Mouse (Mus musculus): ENCODE results near the gene Cnn2. TPM values are rescaled to one million over a fixed set of nuclear protein-coding genes. Genes with fewer than 3 reads are reported as not detected.
A peak's percentile ranks its signal among the peaks of the same experiment; 100 is the strongest.

Cnn2 gene
- total and polyA plus RNA-seq, 2 experiments from 2014 or later = 15.7 to 28.2 TPM

GRCm38 (mm10) chr10:79985334-79986231 lies 2.8 kb upstream of the Cnn2 start:
- peaks cover 14% of the 10 kb centered on the region; the same call in 1 of the 2 replicates for H3K4me1 ChIP-seq (ENCODE audit: insufficient read depth)
- peak; percentile 86 for DNase-seq
- H3K9me3 ChIP-seq (ENCODE audit: low read length) = no peaks in the 10 kb centered on the region
- no peaks in the 10 kb centered on the region for H3K36me3 ChIP-seq (ENCODE audit: insufficient read depth)
- H3K9ac ChIP-seq = peak overlapping the region; percentile 66
- no peak for TF ChIP-seq CTCF (IDR thresholded peaks at IDR 0.05; ENCODE audit: low read depth)
- H3K27me3 ChIP-seq (ENCODE audit: insufficient read depth, low read length) = peaks cover 30% of the 10 kb centered on the region
- 2% methylated on average over 35 of the region's 35 CpGs for WGBS
- no peak for ATAC-seq
- H3K4me3 ChIP-seq (ENCODE audit: low read depth, low read length) = peak overlapping the region; percentile 77
- H3K4me2 ChIP-seq (ENCODE audit: low read depth) = peak overlapping the region; percentile 93
- H3K27ac ChIP-seq (ENCODE audit: low read depth, low read length) = peak overlapping the region; percentile 96

DNA sequence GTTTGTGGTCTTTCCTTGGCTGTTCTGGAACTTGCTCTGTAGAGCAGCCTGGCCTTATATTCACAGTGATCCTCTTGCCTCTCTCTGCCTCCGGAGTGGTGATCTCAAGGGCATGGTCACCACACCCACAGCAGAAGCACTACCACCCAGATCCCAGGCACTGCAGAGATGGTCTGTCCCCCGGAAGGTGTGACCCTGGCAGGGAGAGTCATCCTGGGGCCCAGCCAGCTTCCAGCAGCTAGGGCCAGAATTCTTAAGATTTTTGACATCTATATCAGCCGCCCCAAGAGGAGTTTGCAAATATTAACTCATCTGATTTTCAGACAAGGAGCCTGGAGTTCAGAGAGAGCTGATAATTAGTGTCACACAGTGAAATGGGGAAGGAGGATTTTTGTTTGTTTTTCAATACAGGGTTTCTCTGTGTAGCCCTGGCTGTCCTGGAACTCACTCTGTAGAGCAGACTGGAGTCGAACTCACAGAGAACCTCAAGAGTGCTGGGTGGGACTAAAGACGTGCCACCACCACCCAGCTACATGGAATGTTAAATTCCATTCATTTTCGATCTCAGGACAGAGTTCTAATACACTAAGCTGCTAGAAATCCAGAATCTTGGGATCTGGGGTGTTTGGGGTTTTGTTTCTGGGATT lies 2.0 kb upstream of the Cnn2 start:
- TF ChIP-seq CTCF (IDR thresholded peaks at IDR 0.05; ENCODE audit: low read depth) = no peak
- peak overlapping the region; percentile 96 for H3K27ac ChIP-seq (ENCODE audit: low read depth, low read length)
- ATAC-seq = no peak
- peak overlapping the region; percentile 66; the same call in 1 of the 2 replicates for H3K9ac ChIP-seq
- H3K4me3 ChIP-seq (ENCODE audit: low read depth, low read length) = peak overlapping the region; percentile 77
- 47% methylated on average over 6 of the region's 6 CpGs for WGBS
- H3K4me2 ChIP-seq (ENCODE audit: low read depth) = peak overlapping the region; percentile 93
- H3K4me1 ChIP-seq (ENCODE audit: insufficient read depth) = peaks cover 14% of the 10 kb centered on the region; the same call in 1 of the 2 replicates
- no peak for DNase-seq
- H3K27me3 ChIP-seq (ENCODE audit: insufficient read depth, low read length) = peaks cover 30% of the 10 kb centered on the region
- H3K9me3 ChIP-seq (ENCODE audit: low read length) = no peaks in the 10 kb centered on the region
- no peaks in the 10 kb centered on the region for H3K36me3 ChIP-seq (ENCODE audit: insufficient read depth)

DNA sequence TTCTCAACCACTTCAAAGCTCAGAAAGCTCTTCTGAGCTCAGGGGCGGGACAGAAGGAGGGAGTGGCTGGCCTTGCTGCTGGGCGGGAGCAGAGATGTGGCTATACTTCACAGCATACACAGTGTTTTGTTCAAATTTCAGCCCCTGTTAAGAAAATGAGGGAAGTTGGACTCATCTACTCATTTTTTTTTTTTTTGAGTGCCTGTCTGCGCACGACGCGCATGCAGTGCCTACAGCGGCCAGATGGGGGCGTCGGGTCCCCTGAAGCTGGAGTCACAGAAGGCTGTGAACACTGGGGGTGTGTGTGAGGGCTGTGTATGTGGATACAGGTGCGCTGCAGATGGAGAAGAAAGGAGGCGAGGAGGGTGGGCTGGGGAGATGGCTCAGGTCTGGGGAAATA lies 1.4 kb upstream of the Cnn2 start:
- no peak overlapping the region for H3K9ac ChIP-seq
- H3K4me1 ChIP-seq (ENCODE audit: insufficient read depth) = peaks cover 14% of the 10 kb centered on the region; the same call in 1 of the 2 replicates
- WGBS = 4% methylated on average over 11 of the region's 11 CpGs
- H3K4me2 ChIP-seq (ENCODE audit: low read depth) = no peak overlapping the region
- DNase-seq (peak; percentile 88), ATAC-seq (no peak)
- no peaks in the 10 kb centered on the region for H3K36me3 ChIP-seq (ENCODE audit: insufficient read depth)
- H3K27ac ChIP-seq (ENCODE audit: low read depth, low read length) = no peak overlapping the region
- peak; percentile 87 for TF ChIP-seq CTCF (IDR thresholded peaks at IDR 0.05; ENCODE audit: low read depth)
- H3K27me3 ChIP-seq (ENCODE audit: insufficient read depth, low read length) = peaks cover 30% of the 10 kb centered on the region
- no peaks in the 10 kb centered on the region for H3K9me3 ChIP-seq (ENCODE audit: low read length)
- no peak overlapping the region for H3K4me3 ChIP-seq (ENCODE audit: low read depth, low read length)

- H3K36me3 ChIP-seq (ENCODE audit: insufficient read depth) = no peaks in the 10 kb centered on the region
- H3K4me3 ChIP-seq (ENCODE audit: low read depth, low read length) = peak overlapping the region; percentile 45
- H3K4me2 ChIP-seq (ENCODE audit: low read depth) = peak overlapping the region; percentile 66
- WGBS = 13% methylated on average over 27 of the region's 27 CpGs
- peaks cover 13% of the 10 kb centered on the region; the same call in 1 of the 2 replicates for H3K4me1 ChIP-seq (ENCODE audit: insufficient read depth)
- no peak for DNase-seq
- H3K27me3 ChIP-seq (ENCODE audit: insufficient read depth, low read length) = peaks cover 30% of the 10 kb centered on the region
- H3K27ac ChIP-seq (ENCODE audit: low read depth, low read length) = no peak overlapping the region
- H3K9me3 ChIP-seq (ENCODE audit: low read length) = no peaks in the 10 kb centered on the region
- TF ChIP-seq CTCF (IDR thresholded peaks at IDR 0.05; ENCODE audit: low read depth) = no peak
- peak overlapping the region; percentile 43 for H3K9ac ChIP-seq
- ATAC-seq = no peak
Measured at GRCm38 (mm10) chr10:79987771-79988505, 446 bp upstream of the Cnn2 start.

DNA sequence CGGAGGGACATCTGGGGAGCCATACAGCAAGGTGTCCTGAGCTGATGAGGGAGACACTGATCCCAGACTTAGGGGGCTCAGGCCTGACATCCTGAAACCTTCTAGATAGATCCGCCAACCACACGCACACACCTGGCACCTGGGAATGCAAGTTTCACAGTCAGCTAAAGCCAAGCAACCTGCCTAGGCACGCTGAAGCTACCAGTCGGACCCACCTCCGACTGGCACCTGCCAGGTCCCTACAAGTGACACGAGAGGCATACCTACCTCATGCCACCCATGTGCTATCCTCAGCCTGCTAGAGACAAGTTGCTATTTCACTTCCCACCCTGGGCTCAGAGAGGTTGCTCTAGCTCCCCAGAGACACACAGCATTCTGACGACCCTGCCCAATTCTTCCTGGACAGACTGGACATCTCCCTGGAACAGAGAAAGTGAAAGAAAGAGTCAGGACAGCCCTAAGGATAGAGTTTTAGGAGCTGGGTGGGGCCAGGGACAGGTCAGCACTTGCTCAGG lies 945 bp downstream of the Cnn2 start:
- no peak for DNase-seq
- H3K9ac ChIP-seq = no peak overlapping the region
- H3K9me3 ChIP-seq (ENCODE audit: low read length) = no peaks in the 10 kb centered on the region
- no peak for ATAC-seq
- peak overlapping the region; percentile 66; the same call in 1 of the 2 replicates for H3K4me2 ChIP-seq (ENCODE audit: low read depth)
- no peak for TF ChIP-seq CTCF (IDR thresholded peaks at IDR 0.05; ENCODE audit: low read depth)
- H3K36me3 ChIP-seq (ENCODE audit: insufficient read depth) = no peaks in the 10 kb centered on the region
- WGBS = 35% methylated on average over 8 of the region's 8 CpGs
- no peak overlapping the region for H3K27ac ChIP-seq (ENCODE audit: low read depth, low read length)
- H3K4me1 ChIP-seq (ENCODE audit: insufficient read depth) = peaks cover 6% of the 10 kb centered on the region; the same call in 1 of the 2 replicates
- no peak overlapping the region for H3K4me3 ChIP-seq (ENCODE audit: low read depth, low read length)
- H3K27me3 ChIP-seq (ENCODE audit: insufficient read depth, low read length) = peaks cover 30% of the 10 kb centered on the region

DNA sequence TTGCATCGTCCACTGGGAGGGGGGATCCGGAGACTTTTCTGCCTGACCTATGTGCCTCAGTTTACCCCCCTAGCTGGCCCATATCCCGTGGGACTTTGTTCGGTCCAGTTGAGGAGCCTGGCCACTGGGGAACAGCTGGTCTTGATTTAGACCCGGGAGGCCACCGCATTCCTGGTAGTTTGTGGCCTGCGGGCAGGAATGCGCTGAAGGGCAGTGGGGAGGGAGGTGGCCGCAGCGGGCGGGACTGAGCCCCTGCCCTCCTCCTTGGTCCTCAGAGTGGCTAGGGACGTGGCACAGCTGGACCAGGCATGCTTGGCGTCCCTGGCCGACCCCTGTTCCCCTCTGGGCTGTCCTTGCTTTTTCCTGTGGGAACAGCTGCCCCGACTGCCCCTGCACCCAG lies 1.5 kb downstream of the Cnn2 start:
- H3K9ac ChIP-seq = no peak overlapping the region
- 24% methylated on average over 14 of the region's 15 CpGs for WGBS

More for the DNA sequence above, 1.5 kb downstream of the Cnn2 start:
- ATAC-seq (no peak), DNase-seq (no peak)
- no peak overlapping the region for H3K27ac ChIP-seq (ENCODE audit: low read depth, low read length)
- TF ChIP-seq CTCF (IDR thresholded peaks at IDR 0.05; ENCODE audit: low read depth) = no peak
- peaks cover 30% of the 10 kb centered on the region for H3K27me3 ChIP-seq (ENCODE audit: insufficient read depth, low read length)
- no peak overlapping the region for H3K4me2 ChIP-seq (ENCODE audit: low read depth)
- H3K4me1 ChIP-seq (ENCODE audit: insufficient read depth) = peaks cover 6% of the 10 kb centered on the region; the same call in 1 of the 2 replicates
- H3K4me3 ChIP-seq (ENCODE audit: low read depth, low read length) = no peak overlapping the region
- H3K36me3 ChIP-seq (ENCODE audit: insufficient read depth) = no peaks in the 10 kb centered on the region
- no peaks in the 10 kb centered on the region for H3K9me3 ChIP-seq (ENCODE audit: low read length)

All from forebrain, postnatal 0 days (tissue).